Mouse (Mus musculus): ENCODE results near the gene Ceacam15.
"Not testable (repeated sequence)": the region's sequence is repeated elsewhere in the genome, so short reads cannot be mapped to it uniquely, and the experiment has no call there.

Ceacam15 gene

DNA sequence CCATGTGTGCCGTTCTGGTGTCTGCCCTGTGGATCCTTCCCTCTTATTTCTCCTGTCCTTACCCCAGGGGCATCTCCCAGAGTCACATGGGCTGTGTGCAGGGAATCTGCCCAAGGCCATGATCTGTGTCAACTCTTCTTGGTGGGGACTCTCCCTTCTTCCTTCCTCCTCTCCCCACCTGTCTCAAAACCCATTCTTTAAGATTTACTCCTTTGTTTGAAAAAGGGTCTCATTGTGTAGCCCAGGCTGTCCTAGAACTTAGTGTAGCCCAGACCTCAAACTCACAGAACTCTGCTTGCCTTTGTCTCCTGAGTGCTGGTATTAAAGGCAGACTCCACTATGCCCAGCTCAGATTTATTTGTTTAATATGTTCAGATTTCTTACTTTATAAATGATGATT lies at the start of gene Ceacam15:
TSS of gene Ceacam15 (minus strand) at position 101 of the 400 bp plus-strand sequence.
- CTCF ChIA-PET = no interaction called here

DNA sequence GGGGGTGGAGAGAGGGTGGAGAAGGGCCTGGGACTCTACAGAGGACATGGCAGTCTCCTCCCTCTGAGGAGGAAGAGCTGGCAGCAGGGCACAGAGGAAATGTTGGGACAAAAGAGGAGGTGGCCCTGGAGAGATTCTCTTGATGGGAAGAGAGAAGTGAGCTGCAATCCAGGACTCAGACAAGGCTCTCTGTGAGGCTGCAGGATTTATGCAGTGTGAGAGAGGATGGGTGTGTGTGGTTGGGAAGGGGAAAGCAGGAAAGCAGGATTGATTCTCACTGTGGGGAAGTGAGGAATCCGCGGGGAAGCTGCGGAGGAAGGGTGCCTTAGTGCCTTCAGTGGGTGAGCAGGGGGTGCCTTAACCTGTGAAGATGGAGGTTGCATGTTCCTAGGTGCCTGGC lies 47.0 kb upstream of the Ceacam15 start:
- CTCF ChIA-PET = not testable (repeated sequence)

DNA sequence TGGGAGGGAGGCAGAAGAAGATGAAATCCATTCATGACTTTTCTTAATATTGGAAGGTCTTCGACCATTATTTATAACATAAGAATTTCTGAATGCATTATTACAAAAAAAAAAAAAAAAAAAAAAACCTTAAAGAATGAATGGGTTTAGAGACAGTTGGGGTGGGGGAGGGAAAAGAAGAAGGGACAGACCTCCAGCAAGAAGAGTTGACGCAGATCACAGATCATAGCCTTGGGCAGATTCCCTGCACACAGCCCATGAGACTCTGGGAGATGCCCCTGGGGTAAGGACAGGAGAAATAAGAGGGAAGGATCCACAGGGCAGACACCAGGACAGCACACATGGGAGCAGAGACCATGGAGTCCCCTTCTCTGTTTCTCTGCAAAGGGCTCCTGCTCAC lies 46.1 kb upstream of the Ceacam15 start, which contains the start of gene Ceacam9:
TSS of gene Ceacam9 (plus strand) at position 301 of the 400 bp plus-strand sequence.
- CTCF ChIA-PET = no interaction called here

DNA sequence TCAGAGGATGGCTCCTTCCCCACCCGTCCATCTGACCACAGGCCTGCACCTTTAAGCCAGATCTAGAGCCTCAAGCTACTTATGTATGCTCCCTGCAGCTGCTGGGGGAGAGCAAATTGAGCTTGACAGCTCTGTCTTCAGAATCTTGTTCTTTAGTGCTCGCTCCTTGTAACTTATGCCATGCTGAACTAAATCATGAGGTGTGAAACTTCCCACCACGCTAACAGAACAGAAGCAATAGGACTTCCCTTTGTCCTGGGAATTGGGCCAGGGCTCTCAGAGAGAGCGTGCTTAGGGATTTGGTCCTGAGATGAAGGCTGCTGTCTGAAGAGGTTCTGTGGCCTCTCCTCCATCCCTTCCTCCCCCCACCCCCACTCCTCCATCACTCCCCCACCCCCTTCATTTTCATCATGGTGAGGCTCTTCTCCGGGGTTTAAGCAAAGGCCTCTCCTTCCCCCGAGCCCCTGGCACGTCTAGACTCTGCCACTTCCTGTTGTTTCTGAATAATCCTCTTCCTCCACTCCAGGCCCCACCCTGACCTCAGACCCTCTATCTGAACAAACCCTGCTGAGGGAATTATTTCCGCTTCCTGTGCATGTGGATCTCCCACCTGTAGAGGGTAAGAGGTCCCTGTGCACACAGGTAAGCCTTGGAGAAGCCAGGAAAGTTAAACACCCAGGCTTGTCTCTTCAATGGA lies 41.1 kb upstream of the Ceacam15 start:
- CTCF ChIA-PET = not testable (repeated sequence)

DNA sequence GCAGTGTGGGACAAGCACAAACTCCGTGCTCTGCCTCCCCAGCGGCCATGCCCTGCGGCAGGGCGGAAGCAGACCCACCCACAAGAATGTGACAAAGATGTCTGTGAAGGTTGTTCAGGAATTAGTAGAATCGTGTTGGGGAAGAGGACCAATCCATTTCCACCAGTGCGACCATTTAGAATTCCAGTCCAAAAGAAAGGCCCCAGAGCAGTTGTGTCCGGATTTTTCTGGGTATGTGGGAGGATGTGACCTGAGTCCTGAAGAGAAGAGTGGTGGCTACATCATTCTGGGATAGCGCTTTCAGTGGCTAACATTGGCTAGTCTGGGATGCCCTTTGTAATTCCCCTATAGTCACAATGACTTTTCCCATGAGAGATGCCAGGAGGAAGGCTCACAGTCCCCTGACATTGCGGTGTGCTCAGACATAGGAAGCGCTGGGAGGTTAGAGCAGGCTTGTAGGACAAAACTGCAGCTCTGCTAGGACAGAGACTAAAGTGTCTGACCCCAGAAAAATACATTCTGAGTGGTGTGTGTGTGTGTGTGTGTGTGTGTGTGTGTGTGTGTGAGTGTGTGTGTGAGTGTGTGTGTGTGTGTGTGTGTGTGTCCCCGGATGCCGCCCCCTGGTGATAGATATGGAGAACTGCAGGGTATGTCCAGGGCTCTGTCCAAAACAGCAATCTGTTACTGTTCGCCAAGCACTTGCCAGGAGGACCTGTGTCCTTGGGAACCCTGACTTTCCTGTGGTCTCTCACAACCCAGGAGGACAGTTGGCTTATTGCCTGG lies 37.3 kb upstream of the Ceacam15 start:
- CTCF ChIA-PET = interaction anchor here (0.7 kb wide), 1 partner anchor 90 kb away, joined by 3 read pairs; no protein-coding TSS in a partner anchor

DNA sequence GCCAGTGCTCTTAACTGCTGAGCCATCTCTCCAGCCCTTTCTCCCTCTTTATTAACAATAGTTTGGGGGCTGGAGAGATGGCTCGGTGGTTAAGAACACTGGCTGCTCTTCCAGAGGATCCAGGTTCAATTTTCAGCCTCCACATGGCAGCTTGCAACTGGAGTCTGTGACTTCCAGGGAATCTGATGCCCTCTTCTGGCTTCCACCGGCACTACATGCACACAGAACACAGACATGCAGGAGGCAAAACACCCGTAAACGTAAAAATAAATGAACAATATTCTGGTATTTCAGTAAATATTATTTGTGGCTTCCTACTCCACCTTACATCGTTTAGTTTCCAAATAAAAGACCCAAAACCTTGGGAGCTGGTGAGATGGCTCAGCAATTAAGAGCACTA lies 35.1 kb upstream of the Ceacam15 start:
- CTCF ChIA-PET = no interaction called here

DNA sequence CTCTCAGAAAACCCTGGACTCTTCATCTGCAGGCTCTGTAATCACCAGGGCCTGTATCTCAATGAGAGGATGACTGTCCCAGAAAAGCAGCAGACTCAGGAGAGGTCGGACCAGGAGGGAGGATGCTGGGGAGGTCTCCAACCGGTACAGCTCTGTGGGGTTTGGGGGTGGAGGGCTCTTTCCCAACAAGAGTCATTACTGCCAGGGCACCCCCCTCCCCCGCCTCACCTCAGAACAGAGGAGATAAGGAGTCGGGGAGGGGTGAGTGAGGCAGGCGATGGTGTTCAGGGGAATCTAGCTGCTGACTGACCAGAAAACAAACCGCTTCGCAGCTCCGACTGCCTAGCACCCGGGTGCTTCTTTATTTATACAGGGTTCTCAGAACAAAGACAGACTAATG lies 32.7 kb upstream of the Ceacam15 start:
- CTCF ChIA-PET = no interaction called here

DNA sequence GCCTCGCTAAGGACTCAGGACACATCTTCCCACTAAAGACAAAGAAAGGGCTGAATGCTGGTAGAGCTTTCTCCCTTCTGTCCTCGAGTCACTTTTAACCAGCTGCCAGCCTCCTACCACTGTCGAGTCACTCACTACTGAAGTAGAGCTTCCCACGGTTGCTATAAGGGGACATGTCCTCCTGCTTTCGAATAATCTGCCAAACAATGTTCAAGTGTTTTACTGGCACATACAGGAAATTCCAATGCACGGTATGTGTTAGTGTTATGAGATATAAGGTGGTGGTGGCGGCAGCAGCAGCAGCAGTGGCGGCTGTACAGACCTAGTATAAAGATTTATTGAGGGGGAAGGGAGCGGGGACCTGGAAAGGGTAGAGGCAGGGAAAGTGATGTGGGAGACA lies 30.9 kb upstream of the Ceacam15 start:
- CTCF ChIA-PET = interaction anchor here (0.6 kb wide), 1 partner anchor 101 kb away, joined by 4 read pairs; no protein-coding TSS in a partner anchor

DNA sequence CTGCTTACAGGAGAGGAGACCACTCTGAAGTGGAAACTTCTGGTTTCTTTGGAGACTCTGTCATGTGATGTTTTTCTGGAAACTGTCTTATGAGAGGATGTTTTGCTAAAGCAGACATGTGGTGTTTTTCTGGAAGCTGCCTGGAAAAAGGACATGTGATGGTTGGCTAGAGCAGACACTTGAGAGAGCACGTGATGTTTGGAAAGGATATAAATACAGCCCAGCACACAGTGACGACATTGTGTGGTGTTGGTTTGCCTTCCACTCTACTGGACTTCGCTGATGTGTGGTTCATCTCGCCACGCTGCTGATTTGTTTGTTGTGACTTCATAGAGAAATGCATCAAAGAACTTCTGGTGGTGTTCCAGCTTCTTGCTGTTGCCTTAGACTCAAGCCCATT lies 25.1 kb upstream of the Ceacam15 start:
- CTCF ChIA-PET = no interaction called here

DNA sequence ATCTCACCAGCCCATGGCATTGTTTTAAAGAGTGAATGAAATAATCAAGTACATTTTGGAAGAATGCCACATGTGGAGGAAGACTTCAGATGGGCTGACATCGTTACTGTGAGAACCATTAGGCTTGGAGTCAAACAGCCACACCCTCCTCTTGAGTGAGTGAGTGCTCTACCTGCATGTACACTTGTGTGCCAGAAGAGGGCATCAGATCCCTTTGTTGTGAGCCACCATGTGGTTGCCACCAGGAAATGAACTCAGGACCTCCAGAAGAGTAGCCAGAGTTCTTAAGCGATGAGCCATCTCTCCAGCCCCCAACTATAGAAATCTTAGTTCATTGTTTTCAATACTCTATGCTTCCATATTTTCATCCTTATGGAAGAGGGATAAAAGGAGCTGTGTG lies 23.5 kb upstream of the Ceacam15 start:
- CTCF ChIA-PET = no interaction called here

DNA sequence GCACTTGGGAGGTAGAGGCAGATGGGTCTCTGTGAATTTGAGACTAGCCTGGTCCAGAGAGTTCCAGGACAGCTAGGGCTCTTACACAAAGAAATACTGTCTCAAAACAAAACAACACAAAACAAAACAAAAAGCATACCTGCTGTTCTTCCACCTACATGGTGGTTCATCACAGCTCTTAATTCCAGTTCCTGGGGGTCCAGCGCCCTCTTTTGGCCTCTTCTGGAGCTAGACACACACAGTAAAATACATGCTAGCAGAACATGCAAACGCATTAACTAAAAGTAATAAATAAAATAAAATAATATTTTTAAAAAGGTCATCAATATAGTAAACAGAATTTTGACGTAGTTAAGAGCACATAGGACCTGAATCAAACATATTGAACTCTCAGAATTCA lies 19.5 kb upstream of the Ceacam15 start:
- CTCF ChIA-PET = interaction anchor here (1.6 kb wide), 1 partner anchor 65 kb away, joined by 3 read pairs; no protein-coding TSS in a partner anchor

DNA sequence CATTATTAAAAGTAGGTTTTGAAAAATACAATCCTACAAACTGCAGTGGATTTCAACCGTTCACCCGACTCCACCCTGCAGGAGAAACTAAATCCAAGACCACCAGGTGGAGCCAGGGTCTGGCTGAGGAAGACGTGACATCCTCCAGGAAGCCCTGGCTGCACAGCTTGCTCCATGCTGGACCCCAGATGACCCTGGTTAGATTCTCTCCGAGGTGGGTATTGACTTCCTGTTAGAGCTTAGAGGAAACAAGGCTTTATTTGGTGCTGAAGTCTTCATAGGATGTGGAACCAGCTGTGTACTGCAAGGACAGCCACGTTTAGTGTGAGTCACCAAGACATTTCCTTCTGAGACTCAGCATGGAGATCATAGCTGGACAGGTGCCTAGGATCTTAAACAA lies 13.7 kb upstream of the Ceacam15 start:
- CTCF ChIA-PET = no interaction called here

DNA sequence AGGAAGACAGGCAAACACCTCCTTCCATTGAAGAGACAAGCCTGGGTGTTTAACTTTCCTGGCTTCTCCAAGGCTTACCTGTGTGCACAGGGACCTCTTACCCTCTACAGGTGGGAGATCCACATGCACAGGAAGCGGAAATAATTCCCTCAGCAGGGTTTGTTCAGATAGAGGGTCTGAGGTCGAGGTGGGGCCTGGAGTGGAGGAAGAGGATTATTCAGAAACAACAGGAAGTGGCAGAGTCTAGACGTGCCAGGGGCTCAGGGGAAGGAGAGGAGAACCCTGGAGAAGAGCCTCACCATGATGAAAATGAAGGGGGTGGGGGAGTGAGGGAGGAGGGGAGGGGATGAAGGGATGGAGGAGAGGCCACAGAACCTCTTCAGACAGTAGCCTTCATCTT lies 4.7 kb upstream of the Ceacam15 start:
- CTCF ChIA-PET = not testable (repeated sequence)

DNA sequence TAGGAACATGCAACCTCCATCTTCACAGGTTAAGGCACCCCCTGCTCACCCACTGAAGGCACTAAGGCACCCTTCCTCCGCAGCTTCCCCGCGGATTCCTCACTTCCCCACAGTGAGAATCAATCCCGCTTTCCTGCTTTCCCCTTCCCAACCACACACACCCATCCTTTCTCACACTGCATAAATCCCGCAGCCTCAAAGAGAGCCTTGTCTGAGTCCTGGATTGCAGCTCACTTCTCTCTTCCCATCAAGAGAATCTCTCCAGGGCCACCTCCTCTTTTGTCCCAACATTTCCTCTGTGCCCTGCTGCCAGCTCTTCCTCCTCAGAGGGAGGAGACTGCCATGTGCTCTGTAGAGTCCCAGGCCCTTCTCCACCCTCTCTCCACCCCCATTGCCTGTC lies 806 bp downstream of the Ceacam15 start:
- CTCF ChIA-PET = not testable (repeated sequence)

DNA sequence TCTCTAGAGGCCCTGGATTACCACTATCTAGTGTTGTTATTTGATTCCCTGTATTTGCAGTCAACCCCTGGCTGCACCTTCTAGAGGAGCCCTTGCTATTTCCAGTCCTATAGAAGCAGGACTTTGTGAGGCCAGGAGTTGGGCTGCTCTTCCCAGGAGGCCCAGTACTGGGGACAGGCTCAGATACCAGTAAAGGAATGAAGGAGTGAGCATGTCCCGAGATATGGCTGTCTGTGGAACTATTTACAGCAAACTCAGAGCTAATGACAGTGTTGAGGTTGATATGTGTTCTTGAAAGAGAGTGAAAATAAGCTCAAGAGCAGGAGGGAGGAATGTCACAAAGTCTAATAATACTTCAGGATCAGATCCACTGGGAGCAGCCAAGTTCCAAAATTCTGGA lies 1.7 kb downstream of the Ceacam15 start:
- CTCF ChIA-PET = no interaction called here

DNA sequence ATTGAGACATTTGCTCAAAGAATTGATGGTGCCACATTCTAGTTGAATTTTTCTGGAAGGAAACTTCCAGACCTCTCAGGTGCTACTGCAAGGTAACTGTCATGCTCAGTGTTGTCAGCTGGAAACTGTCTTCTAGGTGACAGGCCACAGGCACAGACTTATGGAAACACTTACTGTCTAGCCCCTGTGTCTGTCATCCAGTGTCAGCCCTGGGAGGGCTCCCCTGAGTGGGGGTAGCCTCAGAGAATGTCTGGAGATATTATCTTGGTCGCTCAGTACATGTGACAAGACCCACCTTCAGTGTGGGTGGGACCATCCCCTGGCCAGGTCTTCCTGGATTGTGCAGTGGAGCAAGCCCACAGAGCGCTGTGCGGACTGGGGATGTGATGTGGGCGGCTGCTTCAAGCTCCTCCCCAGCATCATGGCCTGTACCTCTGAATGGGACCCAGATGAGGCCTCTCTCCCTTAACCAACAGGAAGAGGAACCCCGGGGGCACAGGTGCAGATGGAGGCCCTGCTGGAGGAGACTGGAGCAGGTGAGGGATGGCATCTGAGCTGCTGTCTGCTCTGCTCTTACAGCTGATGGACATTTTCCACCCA lies 7.1 kb downstream of the Ceacam15 start:
- CTCF ChIA-PET = not testable (repeated sequence)

DNA sequence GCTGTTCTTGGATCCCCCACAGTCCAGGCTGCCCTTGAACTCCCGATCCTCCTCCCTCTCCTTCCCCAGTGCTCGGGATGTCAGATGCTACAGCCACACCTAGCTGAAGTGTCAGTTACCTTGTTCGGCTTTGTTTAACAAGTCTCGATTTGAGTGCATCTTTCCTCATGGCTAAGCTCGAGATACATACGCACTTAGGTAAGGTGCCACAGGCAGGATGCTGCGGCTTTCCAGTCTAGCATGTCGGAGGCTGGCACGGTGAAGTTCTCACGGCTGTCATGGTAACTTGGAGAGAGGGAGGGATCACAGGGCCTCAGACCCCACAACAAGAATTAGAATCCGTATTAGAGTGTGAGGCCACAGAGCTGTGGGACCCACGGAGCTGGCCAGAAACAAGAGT lies 31.2 kb downstream of the Ceacam15 start:
- CTCF ChIA-PET = no interaction called here

DNA sequence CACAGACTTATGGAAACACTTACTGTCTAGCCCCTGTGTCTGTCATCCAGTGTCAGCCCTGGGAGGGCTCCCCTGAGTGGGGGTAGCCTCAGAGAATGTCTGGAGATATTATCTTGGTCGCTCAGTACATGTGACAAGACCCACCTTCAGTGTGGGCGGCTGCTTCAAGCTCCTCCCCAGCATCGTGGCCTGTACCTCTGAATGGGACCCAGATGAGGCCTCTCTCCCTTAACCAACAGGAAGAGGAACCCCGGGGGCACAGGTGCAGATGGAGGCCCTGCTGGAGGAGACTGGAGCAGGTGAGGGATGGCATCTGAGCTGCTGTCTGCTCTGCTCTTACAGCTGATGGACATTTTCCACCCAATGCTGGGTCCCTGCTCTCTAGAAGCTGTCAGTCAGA lies 32.4 kb downstream of the Ceacam15 start:
- CTCF ChIA-PET = interaction anchor here (0.6 kb wide), 1 partner anchor 22 kb away, joined by 3 read pairs; no protein-coding TSS in a partner anchor

DNA sequence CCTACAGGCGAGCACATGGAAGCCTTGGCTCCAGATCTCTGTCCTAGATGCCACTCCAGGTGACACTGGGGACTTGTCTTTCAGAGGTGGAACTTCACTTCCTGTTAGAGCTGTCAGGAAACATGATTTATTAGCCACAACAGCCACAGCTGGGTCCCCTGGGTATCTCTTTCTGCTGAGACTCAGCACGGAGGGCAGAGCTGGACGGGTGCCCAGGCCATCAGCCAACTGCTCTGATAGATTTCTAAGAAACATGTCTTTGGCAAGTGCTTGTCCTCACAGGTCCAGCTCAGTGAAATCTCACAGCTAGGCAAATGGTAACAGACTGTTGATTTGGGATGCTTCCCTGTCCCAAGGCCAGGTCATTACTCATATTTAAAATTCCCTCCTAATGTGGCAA lies 36.5 kb downstream of the Ceacam15 start:
- CTCF ChIA-PET = no interaction called here

DNA sequence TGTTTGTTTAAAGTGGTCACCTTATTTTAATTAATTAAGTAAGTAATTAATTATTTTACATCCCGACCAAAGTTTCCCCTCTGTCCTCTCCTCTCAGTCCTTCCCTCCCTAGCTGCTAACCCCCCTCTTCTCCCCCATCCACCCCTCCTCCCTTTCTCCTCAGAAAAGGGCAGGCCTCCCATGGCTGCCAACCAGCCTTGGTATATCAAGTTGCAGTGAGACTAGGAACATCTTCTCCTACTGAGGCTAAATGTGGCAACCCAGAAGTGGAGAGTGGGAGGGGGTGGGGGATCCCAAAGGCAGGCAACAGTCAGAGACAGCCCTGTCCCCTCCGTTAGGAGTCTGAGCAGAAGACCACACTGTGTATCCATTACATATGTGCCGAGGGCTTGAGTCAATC lies 40.4 kb downstream of the Ceacam15 start:
- CTCF ChIA-PET = no interaction called here

DNA sequence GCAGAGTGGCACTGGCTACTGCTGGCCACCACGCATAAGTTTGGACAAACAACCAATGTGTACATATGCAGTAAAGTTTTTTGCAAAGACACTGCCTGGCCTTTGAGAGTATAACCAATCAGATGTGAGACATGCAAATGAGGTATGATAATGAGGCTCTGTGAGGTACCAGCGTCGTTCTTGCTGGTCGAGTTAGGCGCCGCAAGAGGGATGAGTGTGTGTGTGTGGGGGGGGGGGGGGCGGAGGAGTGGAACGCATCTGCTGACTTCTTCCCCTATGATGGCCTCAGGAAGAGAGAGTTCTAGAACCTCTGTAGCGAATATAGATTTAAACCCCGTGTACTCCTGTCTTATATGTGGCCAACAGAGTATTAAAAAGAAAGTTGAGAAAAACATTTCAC lies 41.6 kb downstream of the Ceacam15 start:
- CTCF ChIA-PET = not testable (repeated sequence)

DNA sequence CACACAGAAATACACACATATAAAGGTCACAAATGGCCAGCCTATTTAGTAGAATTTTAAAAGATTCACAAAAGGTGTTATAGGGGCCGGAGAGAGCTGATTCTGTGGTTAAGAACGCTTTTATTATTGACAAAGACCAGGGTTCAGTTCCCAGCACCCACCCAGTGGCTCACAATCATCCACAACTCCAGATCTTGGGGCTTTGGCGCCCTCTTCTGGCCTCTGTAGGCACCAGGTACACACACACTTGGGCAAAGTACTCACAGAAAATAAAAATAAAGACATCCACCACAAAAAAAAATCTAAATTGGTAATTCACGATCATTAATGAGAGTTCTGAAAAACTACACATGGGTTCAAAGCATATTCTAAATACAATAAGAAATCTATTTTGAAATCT lies 43.6 kb downstream of the Ceacam15 start:
- CTCF ChIA-PET = interaction anchor here (0.6 kb wide), 1 partner anchor 126 kb away, joined by 3 read pairs; no protein-coding TSS in a partner anchor

DNA sequence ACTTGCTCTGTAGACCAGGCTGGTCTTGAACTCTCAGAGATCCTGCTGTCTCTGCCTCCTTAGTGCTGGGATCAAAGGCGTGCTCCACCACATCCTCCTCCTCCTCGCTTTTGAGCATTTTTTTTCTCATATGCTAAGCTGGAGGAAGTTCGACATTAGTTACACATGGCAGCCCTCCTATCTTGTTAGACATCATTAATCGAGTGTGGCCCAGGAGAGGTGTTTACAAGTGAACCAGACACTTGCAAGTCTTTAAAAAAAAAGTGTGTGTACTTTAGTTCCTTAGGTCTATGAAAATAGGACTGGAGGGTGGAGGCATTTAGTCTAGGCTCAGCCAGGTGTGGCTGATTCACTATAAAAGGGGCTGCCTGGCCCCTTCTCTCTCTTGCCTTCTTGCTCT lies 44.5 kb downstream of the Ceacam15 start:
- CTCF ChIA-PET = interaction anchor here (1.4 kb wide), 1 partner anchor 65 kb away, joined by 3 read pairs; no protein-coding TSS in a partner anchor
